In the genomic region with DNA sequence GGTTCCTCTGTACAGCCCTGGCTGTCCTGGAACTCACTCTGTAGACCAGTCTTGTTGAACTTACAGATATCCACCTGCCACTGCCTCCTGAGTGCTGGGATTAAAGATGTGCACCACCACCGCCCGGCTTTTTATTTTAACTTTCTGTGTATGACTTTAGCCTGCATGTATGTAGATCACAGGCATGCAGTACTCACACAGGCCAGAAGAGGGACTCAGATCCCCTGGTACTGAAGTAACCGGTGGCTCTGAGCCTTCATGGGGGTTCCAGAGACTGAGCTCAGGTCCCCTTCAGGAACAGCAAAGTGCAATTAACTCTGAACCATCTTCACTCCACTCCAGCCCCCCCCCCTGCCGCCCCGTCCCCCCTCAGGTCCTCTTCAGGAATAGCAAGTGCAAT, we compare ENCODE assay signal across 10 mouse cellular contexts. TPM values are rescaled to one million over a fixed set of nuclear protein-coding genes. Genes with fewer than 3 reads are reported as not detected.
A peak's percentile ranks its signal among the peaks of the same experiment; 100 is the strongest.
DNase-seq lines count a peak whose midpoint lies in the region; ATAC-seq lines count a peak whose summit lies in the region.
"Had no signal": no experiment of that assay in that cellular context is flagged by ENCODE, and none has a peak within 500 bp of the region (broad histone marks: within the 10 kb centered on the region; RNA-seq: fewer than 3 reads in every experiment).

No protein-coding gene starts in this region.

- H3K4me3 ChIP-seq in kidney, embryonic 14.5 days (ENCODE audit: low read length), result no peak overlapping the region
- H3K4me3 ChIP-seq: neural tube, embryonic 13.5 days had no signal

- no peak overlapping the region for H3K27ac ChIP-seq in kidney, embryonic 14.5 days (ENCODE audit: low read depth, low read length)
- H3K27ac ChIP-seq: neural tube, embryonic 13.5 days had no signal

- H3K4me1 ChIP-seq in kidney, embryonic 14.5 days (ENCODE audit: control insufficient read depth, insufficient read depth, low read length), result no peaks in the 10 kb centered on the region

- H3K36me3 ChIP-seq in kidney, embryonic 14.5 days (ENCODE audit: control insufficient read depth, insufficient read depth, low read length), result no peaks in the 10 kb centered on the region
- H3K36me3 ChIP-seq: neural tube, embryonic 13.5 days had no signal

- H3K9ac ChIP-seq in kidney, embryonic 14.5 days (ENCODE audit: low read depth, low read length), result no peak overlapping the region
- H3K9ac ChIP-seq: neural tube, embryonic 13.5 days had no signal

- no peaks in the 10 kb centered on the region for H3K9me3 ChIP-seq in kidney, embryonic 14.5 days (ENCODE audit: control insufficient read depth, low read length)
- H3K9me3 ChIP-seq: neural tube, embryonic 13.5 days had no signal

- no peak overlapping the region for H3K4me2 ChIP-seq in kidney, embryonic 14.5 days (replicated peaks; ENCODE audit: low read depth, low read length)
- H3K4me2 ChIP-seq: neural tube, embryonic 13.5 days had no signal

- DNase-seq in CD4-positive, CD25-positive, alpha-beta regulatory T cell, adult 2 months (ENCODE audit: low read depth, low spot score), result peak; percentile 41
- peak; percentile 43 for DNase-seq in kidney, adult 9 months
- peak; percentile 1 for DNase-seq in T-cell, adult 2 months (ENCODE audit: low spot score)
- DNase-seq in frontal cortex, adult 2 months (ENCODE audit: extremely low spot score in 1 of 2, low spot score in 1 of 2), result no peak

- no peaks in the 10 kb centered on the region for H3K27me3 ChIP-seq in kidney, embryonic 14.5 days (ENCODE audit: control insufficient read depth, insufficient read depth, low read length)
- H3K27me3 ChIP-seq: neural tube, embryonic 13.5 days had no signal

- ATAC-seq in CD4-positive, CD25-positive, alpha-beta regulatory T cell, adult 4 months, result no peak
- ATAC-seq in kidney, embryonic 14.5 days (ENCODE audit: low FRiP score, low TSS enrichment), result no peak
- peak; percentile 68 for ATAC-seq in granulocyte monocyte progenitor cell, adult 5-6 weeks (replicated peaks; ENCODE audit: poor library complexity, severe bottlenecking)
- peak; percentile 84 for ATAC-seq in megakaryocyte-erythroid progenitor cell, adult 5-6 weeks (replicated peaks; ENCODE audit: low FRiP score, low TSS enrichment, poor library complexity, severe bottlenecking)

- 48% methylated on average over 5 of the region's 5 CpGs for WGBS in kidney, embryonic 14.5 days

RNA-seq across cellular contexts. Expression of a gene that starts 25.5 kb away (rescaled TPM):
- polyA plus RNA-seq in CD4-positive, CD25-positive, alpha-beta regulatory T cell, adult 4 months (2017; shearing (Covaris generic)), result not detected
- 0.21 TPM in 1 of 2 replicates, not detected in the other for polyA plus RNA-seq in kidney, embryonic 14.5 days (2014; fragmentation: Nextera tagmentation; extraction: Ambion mirVana)
- 0.36 TPM in 1 of 2 replicates, not detected in the other for total RNA-seq in granulocyte monocyte progenitor cell, adult 5-6 weeks (2014; fragmentation: Nextera tagmentation)
- not detected in 2 replicates for total RNA-seq in granulocyte monocyte progenitor cell, adult 5-6 weeks (2017)
- total RNA-seq in megakaryocyte-erythroid progenitor cell, adult 5-6 weeks (2014; fragmentation: Nextera tagmentation), result 0.61 and 1.5 TPM in 2 replicates
- total RNA-seq in megakaryocyte-erythroid progenitor cell, adult 5-6 weeks (2017), result 0.46 TPM in 1 of 2 replicates, not detected in the other
- polyA plus RNA-seq in frontal cortex, adult 2 months (2012; rRNA removed), result 0.34 and 0.53 TPM in 2 replicates

RNA-seq across cellular contexts. Expression of a gene that starts 25.6 kb away (rescaled TPM):
- not detected for polyA plus RNA-seq in CD4-positive, CD25-positive, alpha-beta regulatory T cell, adult 4 months (2017; shearing (Covaris generic))
- polyA plus RNA-seq in kidney, embryonic 14.5 days (2014; fragmentation: Nextera tagmentation; extraction: Ambion mirVana), result not detected in 2 replicates
- not detected in 2 replicates for total RNA-seq in granulocyte monocyte progenitor cell, adult 5-6 weeks (2014; fragmentation: Nextera tagmentation)
- total RNA-seq in granulocyte monocyte progenitor cell, adult 5-6 weeks (2017), result not detected in 2 replicates
- total RNA-seq in megakaryocyte-erythroid progenitor cell, adult 5-6 weeks (2014; fragmentation: Nextera tagmentation), result not detected in 2 replicates
- total RNA-seq in megakaryocyte-erythroid progenitor cell, adult 5-6 weeks (2017), result not detected in 2 replicates
- polyA plus RNA-seq in frontal cortex, adult 2 months (2012; rRNA removed), result not detected in 2 replicates
- total RNA-seq: hematopoietic stem cell, adult 5-6 weeks had no signal
- polyA plus RNA-seq: neural tube, embryonic 13.5 days had no signal

RNA-seq across cellular contexts. Expression of a gene that starts 32.5 kb away (rescaled TPM):
- 1 to 10 TPM; 1.2 to 1.4 TPM for polyA plus RNA-seq in CD4-positive, CD25-positive, alpha-beta regulatory T cell, adult 4 months (2017; shearing (Covaris generic))
- polyA plus RNA-seq in kidney, embryonic 14.5 days (2014; fragmentation: Nextera tagmentation; extraction: Ambion mirVana), result 18.3 and 22.3 TPM in 2 replicates
- total RNA-seq in granulocyte monocyte progenitor cell, adult 5-6 weeks (2014; fragmentation: Nextera tagmentation), result not detected in 2 replicates
- not detected in 2 replicates for total RNA-seq in granulocyte monocyte progenitor cell, adult 5-6 weeks (2017)
- 0.45 and 1.4 TPM in 2 replicates for total RNA-seq in megakaryocyte-erythroid progenitor cell, adult 5-6 weeks (2014; fragmentation: Nextera tagmentation)
- 1.3 TPM in 1 of 2 replicates, not detected in the other for total RNA-seq in megakaryocyte-erythroid progenitor cell, adult 5-6 weeks (2017)
- polyA plus RNA-seq in frontal cortex, adult 2 months (2012; rRNA removed), result 66.7 and 76.4 TPM in 2 replicates
- total RNA-seq: hematopoietic stem cell, adult 5-6 weeks had no signal

RNA-seq across cellular contexts. Expression of a gene that starts 57.8 kb away (rescaled TPM):
- 1 to 10 TPM in 1 of 2 experiments, under 1 TPM in 1; 0.97 to 1.5 TPM for polyA plus RNA-seq in CD4-positive, CD25-positive, alpha-beta regulatory T cell, adult 4 months (2017; shearing (Covaris generic))
- 27.4 and 37.3 TPM in 2 replicates for polyA plus RNA-seq in kidney, embryonic 14.5 days (2014; fragmentation: Nextera tagmentation; extraction: Ambion mirVana)
- total RNA-seq in granulocyte monocyte progenitor cell, adult 5-6 weeks (2014; fragmentation: Nextera tagmentation), result 1.8 and 10.4 TPM in 2 replicates
- total RNA-seq in granulocyte monocyte progenitor cell, adult 5-6 weeks (2017), result 3.6 and 4.6 TPM in 2 replicates
- 8.4 and 12.8 TPM in 2 replicates for total RNA-seq in megakaryocyte-erythroid progenitor cell, adult 5-6 weeks (2014; fragmentation: Nextera tagmentation)
- 2.2 and 3.8 TPM in 2 replicates for total RNA-seq in megakaryocyte-erythroid progenitor cell, adult 5-6 weeks (2017)
- polyA plus RNA-seq in frontal cortex, adult 2 months (2012; rRNA removed), result 75.3 and 75.7 TPM in 2 replicates

Comparison
In these comparisons a context has a peak if more than half of its experiments do, and no peak if none do; other contexts are left out.
1. DNase-seq: peak in CD4-positive, CD25-positive, alpha-beta regulatory T cell, adult 2 months (single experiment), kidney, adult 9 months (single experiment) and T-cell, adult 2 months (single experiment); none in frontal cortex, adult 2 months (0 of 2).
2. ATAC-seq: peak in granulocyte monocyte progenitor cell, adult 5-6 weeks (single experiment) and megakaryocyte-erythroid progenitor cell, adult 5-6 weeks (single experiment); none in CD4-positive, CD25-positive, alpha-beta regulatory T cell, adult 4 months (single experiment) and kidney, embryonic 14.5 days (single experiment).